Mouse (Mus musculus) thymus, adult 2 months (tissue): Measurements from ENCODE around the gene Olfr204.

Experiments
- CTCF ChIP-seq: fragments of 200-500 bp; IDR thresholded peaks from 2 replicates; pipeline ENCODE4 v1.5.1; 2012; ENCODE audit warnings: mild to moderate bottlenecking, control low read depth, low read length, moderate library complexity, borderline replicate concordance; ENCODE audit not compliant: control insufficient read depth, poor library complexity, insufficient read depth; ENCODE audit errors: extremely low read depth
- POLR2A ChIP-seq: fragments of 200-500 bp; IDR thresholded peaks from 2 replicates; pipeline ENCODE4 v1.6.1; 2012; ENCODE audit warnings: mild to moderate bottlenecking, low read length, control low read depth, moderate library complexity; ENCODE audit not compliant: control insufficient read depth, poor library complexity, insufficient read depth; ENCODE audit errors: extremely low read depth

DNA sequence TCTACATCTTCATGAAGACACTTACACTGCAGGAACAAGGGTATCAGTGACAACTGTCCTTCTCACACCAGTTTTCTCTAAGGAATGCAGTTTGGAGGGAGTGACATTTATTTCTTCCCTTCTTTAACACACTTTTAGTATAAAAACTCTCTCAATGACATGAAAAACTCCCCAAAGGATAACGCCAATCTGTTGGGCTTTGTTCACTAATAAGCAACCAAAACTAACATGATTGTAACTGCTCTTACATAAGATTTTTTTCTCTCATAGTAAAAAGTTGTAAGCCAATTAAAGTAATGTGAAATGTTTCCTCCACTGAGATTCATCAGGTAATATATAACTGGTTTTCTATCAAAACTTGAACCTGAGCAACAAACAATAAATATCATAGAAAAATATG is 31.1 kb upstream of the Olfr204 start, which contains the start of gene Olfr206:
- TF ChIP-seq POLR2A (no peak), CTCF (no peak)
